In genomic region chr19:4879324-4879703, GRCm38 (mm10) we compare ENCODE assay signal across 11 mouse cellular contexts. TPM values are rescaled to one million over a fixed set of nuclear protein-coding genes. Genes with fewer than 3 reads are reported as not detected.
DNase-seq lines count a peak whose midpoint lies in the region; ATAC-seq and TF ChIP-seq lines count a peak whose summit lies in the region.
"Had no signal": no experiment of that assay in that cellular context is flagged by ENCODE, and none has a peak within 500 bp of the region (broad histone marks: within the 10 kb centered on the region; RNA-seq: fewer than 3 reads in every experiment).

No protein-coding gene starts in this region.

- peak overlapping the region; percentile 85 for H3K4me3 ChIP-seq in layer of hippocampus, adult 2 months
- H3K4me3 ChIP-seq in embryonic facial prominence, embryonic 14.5 days (ENCODE audit: low read depth, low read length): peak overlapping the region; percentile 95
- H3K4me3 ChIP-seq in limb, embryonic 11.5 days (ENCODE audit: low read depth, low read length): peak overlapping the region; percentile 80
- H3K4me3 ChIP-seq in neural tube, embryonic 15.5 days (replicated peaks): peak overlapping the region; percentile 98
- no peak overlapping the region for H3K4me3 ChIP-seq in thymus, adult 2 months (ENCODE audit: control insufficient read depth, insufficient read depth, low read length)

- H3K4me2 ChIP-seq in embryonic facial prominence, embryonic 14.5 days (ENCODE audit: low read depth, low read length): peak overlapping the region; percentile 83
- H3K4me2 ChIP-seq in limb, embryonic 11.5 days (ENCODE audit: low read depth, severe bottlenecking): peak overlapping the region; percentile 81
- peak overlapping the region; percentile 93 for H3K4me2 ChIP-seq in neural tube, embryonic 15.5 days

- H3K4me1 ChIP-seq in embryonic facial prominence, embryonic 14.5 days (ENCODE audit: control insufficient read depth, insufficient read depth, low read length): peaks cover 12% of the 10 kb centered on the region; the same call in 1 of the 2 replicates
- no peaks in the 10 kb centered on the region for H3K4me1 ChIP-seq in limb, embryonic 11.5 days (ENCODE audit: control insufficient read depth, insufficient read depth, low read length)
- H3K4me1 ChIP-seq in neural tube, embryonic 15.5 days: peaks cover 23% of the 10 kb centered on the region
- peaks cover 11% of the 10 kb centered on the region for H3K4me1 ChIP-seq in thymus, adult 2 months (replicated peaks; ENCODE audit: control insufficient read depth, insufficient read depth, low read length)

- DNase-seq in layer of hippocampus, adult 2 months (ENCODE audit: low spot score in 2 of 2): no peak
- DNase-seq in layer of hippocampus, postnatal 25 days (ENCODE audit: extremely low spot score in 1 of 2, low spot score in 1 of 2): no peak
- DNase-seq in embryonic facial prominence, embryonic 14.5 days (ENCODE audit: low spot score): no peak
- DNase-seq in limb, embryonic 11.5 days (ENCODE audit: low spot score): no peak
- no peak for DNase-seq in right cerebral cortex, postnatal 10 days (ENCODE audit: low spot score in 2 of 2)
- DNase-seq in thymus, adult 2 months: no peak
- DNase-seq in cerebellum, adult 9-10 months: no peak
- DNase-seq: kidney, postnatal 25 days; right cerebral cortex, postnatal 4 days had no signal

- no peaks in the 10 kb centered on the region for H3K9me3 ChIP-seq in embryonic facial prominence, embryonic 14.5 days (ENCODE audit: control insufficient read depth, low read length)
- H3K9me3 ChIP-seq in limb, embryonic 11.5 days (ENCODE audit: control insufficient read depth, low read length): no peaks in the 10 kb centered on the region
- no peaks in the 10 kb centered on the region for H3K9me3 ChIP-seq in neural tube, embryonic 15.5 days (replicated peaks)

- no peak for ATAC-seq in embryonic facial prominence, embryonic 14.5 days (ENCODE audit: low read depth)
- no peak for ATAC-seq in limb, embryonic 11.5 days (ENCODE audit: insufficient number of reproducible peaks, low FRiP score, low TSS enrichment, low read depth)
- no peak for ATAC-seq in neural tube, embryonic 15.5 days (ENCODE audit: low FRiP score)

- H3K9ac ChIP-seq in embryonic facial prominence, embryonic 14.5 days (ENCODE audit: low read depth, low read length): peak overlapping the region; percentile 88
- H3K9ac ChIP-seq in limb, embryonic 11.5 days (ENCODE audit: low read length): no peak overlapping the region
- H3K9ac ChIP-seq in neural tube, embryonic 15.5 days (replicated peaks): peak overlapping the region; percentile 91

- no peak for TF ChIP-seq POLR2A in thymus, adult 2 months (IDR thresholded peaks at IDR 0.05; ENCODE audit: control insufficient read depth, extremely low read depth, insufficient read depth, low read length, poor library complexity)

- H3K27ac ChIP-seq in layer of hippocampus, adult 2 months: peak overlapping the region; percentile 92; the same call in 1 of the 2 replicates
- H3K27ac ChIP-seq in embryonic facial prominence, embryonic 14.5 days (replicated peaks; ENCODE audit: low read depth, low read length): no peak overlapping the region
- H3K27ac ChIP-seq in limb, embryonic 11.5 days (replicated peaks; ENCODE audit: low read depth, low read length): no peak overlapping the region
- H3K27ac ChIP-seq in neural tube, embryonic 15.5 days (replicated peaks): peak overlapping the region; percentile 84; the same call in 1 of the 2 replicates
- H3K27ac ChIP-seq in thymus, adult 2 months (ENCODE audit: control insufficient read depth, insufficient read depth, low read length): no peak overlapping the region

- TF ChIP-seq CTCF in layer of hippocampus, adult 2 months (conservative IDR thresholded peaks at IDR 0.05): no peak
- no peak for TF ChIP-seq CTCF in thymus, adult 2 months (IDR thresholded peaks at IDR 0.05; ENCODE audit: borderline replicate concordance, control insufficient read depth, extremely low read depth, insufficient read depth, low read length, poor library complexity)

- H3K27me3 ChIP-seq in embryonic facial prominence, embryonic 14.5 days (replicated peaks; ENCODE audit: control insufficient read depth, insufficient read depth, low read length): no peaks in the 10 kb centered on the region
- no peaks in the 10 kb centered on the region for H3K27me3 ChIP-seq in limb, embryonic 11.5 days (ENCODE audit: control insufficient read depth, insufficient read depth, low read length)
- no peaks in the 10 kb centered on the region for H3K27me3 ChIP-seq in neural tube, embryonic 15.5 days (replicated peaks)
- no peaks in the 10 kb centered on the region; the same call in 1 of the 2 replicates for H3K27me3 ChIP-seq in thymus, adult 2 months (ENCODE audit: control insufficient read depth, insufficient read depth, low read length)

- no peaks in the 10 kb centered on the region for H3K36me3 ChIP-seq in embryonic facial prominence, embryonic 14.5 days (ENCODE audit: control insufficient read depth, insufficient read depth, low read length)
- H3K36me3 ChIP-seq in limb, embryonic 11.5 days (ENCODE audit: control insufficient read depth, insufficient read depth, low read length): no peaks in the 10 kb centered on the region
- H3K36me3 ChIP-seq in neural tube, embryonic 15.5 days: no peaks in the 10 kb centered on the region
- H3K36me3 ChIP-seq in thymus, adult 2 months (ENCODE audit: control insufficient read depth, insufficient read depth, low read length): no peaks in the 10 kb centered on the region

- WGBS in embryonic facial prominence, embryonic 14.5 days: 47% methylated on average over 10 of the region's 10 CpGs
- WGBS in limb, embryonic 11.5 days: 57% methylated on average over 10 of the region's 10 CpGs
- WGBS in neural tube, embryonic 15.5 days: 68% methylated on average over 10 of the region's 10 CpGs
- 75% methylated on average over 10 of the region's 10 CpGs for WGBS in thymus, adult 2 months

RNA-seq across cellular contexts. Expression of gene Zdhhc24, which starts 0.8 kb away (rescaled TPM):
- 10 to 100 TPM; 26.3 to 27.3 TPM for total RNA-seq in layer of hippocampus, adult 2 months (2021)
- total RNA-seq in layer of hippocampus, postnatal 25 days (2021): 10 to 100 TPM; 24.9 to 25.5 TPM
- 8.6 and 11.6 TPM in 2 replicates for polyA plus RNA-seq in embryonic facial prominence, embryonic 14.5 days (2014; fragmentation: Nextera tagmentation; extraction: Ambion mirVana)
- polyA plus RNA-seq in limb, embryonic 11.5 days (2014; fragmentation: Nextera tagmentation; extraction: Ambion mirVana): 6.4 and 6.5 TPM in 2 replicates
- 19.7 and 20.5 TPM in 2 replicates for polyA plus RNA-seq in neural tube, embryonic 15.5 days (2015; fragmentation: Nextera tagmentation; extraction: Ambion mirVana)
- 53.0 and 53.5 TPM in 2 replicates for polyA plus RNA-seq in thymus, adult 2 months (2012; rRNA removed)

RNA-seq across cellular contexts. Expression of gene Actn3, which starts 1.6 kb away (rescaled TPM):
- total RNA-seq in layer of hippocampus, adult 2 months (2021): 1 to 10 TPM in 1 of 2 experiments, under 1 TPM in 1; 0.82 to 1.5 TPM
- under 1 TPM; 0.84 to 0.89 TPM for total RNA-seq in layer of hippocampus, postnatal 25 days (2021)
- polyA plus RNA-seq in embryonic facial prominence, embryonic 14.5 days (2014; fragmentation: Nextera tagmentation; extraction: Ambion mirVana): 21.4 TPM in 2 replicates
- polyA plus RNA-seq in limb, embryonic 11.5 days (2014; fragmentation: Nextera tagmentation; extraction: Ambion mirVana): 5.1 and 5.2 TPM in 2 replicates
- 2.9 and 11.3 TPM in 2 replicates for polyA plus RNA-seq in neural tube, embryonic 15.5 days (2015; fragmentation: Nextera tagmentation; extraction: Ambion mirVana)
- 8.4 and 11.8 TPM in 2 replicates for polyA plus RNA-seq in thymus, adult 2 months (2012; rRNA removed)

RNA-seq across cellular contexts. Expression of gene Ctsf, which starts 24.4 kb away (rescaled TPM):
- total RNA-seq in layer of hippocampus, adult 2 months (2021): 100 to 1,000 TPM; 108 to 114 TPM
- total RNA-seq in layer of hippocampus, postnatal 25 days (2021): 100 to 1,000 TPM; 113 to 118 TPM
- 44.1 and 50.4 TPM in 2 replicates for polyA plus RNA-seq in embryonic facial prominence, embryonic 14.5 days (2014; fragmentation: Nextera tagmentation; extraction: Ambion mirVana)
- polyA plus RNA-seq in limb, embryonic 11.5 days (2014; fragmentation: Nextera tagmentation; extraction: Ambion mirVana): 17.7 and 20.2 TPM in 2 replicates
- polyA plus RNA-seq in neural tube, embryonic 15.5 days (2015; fragmentation: Nextera tagmentation; extraction: Ambion mirVana): 74.5 and 86.5 TPM in 2 replicates
- 27.0 and 31.9 TPM in 2 replicates for polyA plus RNA-seq in thymus, adult 2 months (2012; rRNA removed)

RNA-seq across cellular contexts. Expression of gene Bbs1, which starts 27.1 kb away (rescaled TPM):
- 10 to 100 TPM; 35.9 to 46.3 TPM for total RNA-seq in layer of hippocampus, adult 2 months (2021)
- 10 to 100 TPM; 37.4 to 41.9 TPM for total RNA-seq in layer of hippocampus, postnatal 25 days (2021)
- polyA plus RNA-seq in embryonic facial prominence, embryonic 14.5 days (2014; fragmentation: Nextera tagmentation; extraction: Ambion mirVana): 4.2 and 5.6 TPM in 2 replicates
- polyA plus RNA-seq in limb, embryonic 11.5 days (2014; fragmentation: Nextera tagmentation; extraction: Ambion mirVana): 4.3 and 4.9 TPM in 2 replicates
- 5.8 and 8.4 TPM in 2 replicates for polyA plus RNA-seq in neural tube, embryonic 15.5 days (2015; fragmentation: Nextera tagmentation; extraction: Ambion mirVana)
- 2.8 and 4.7 TPM in 2 replicates for polyA plus RNA-seq in thymus, adult 2 months (2012; rRNA removed)

RNA-seq across cellular contexts. Expression of gene Ccdc87, which starts 40.1 kb away (rescaled TPM):
- 1 to 10 TPM; 1.7 to 2.2 TPM for total RNA-seq in layer of hippocampus, adult 2 months (2021)
- 1 to 10 TPM; 1.8 to 2.2 TPM for total RNA-seq in layer of hippocampus, postnatal 25 days (2021)
- 0.54 and 0.64 TPM in 2 replicates for polyA plus RNA-seq in embryonic facial prominence, embryonic 14.5 days (2014; fragmentation: Nextera tagmentation; extraction: Ambion mirVana)
- not detected in 2 replicates for polyA plus RNA-seq in limb, embryonic 11.5 days (2014; fragmentation: Nextera tagmentation; extraction: Ambion mirVana)
- polyA plus RNA-seq in neural tube, embryonic 15.5 days (2015; fragmentation: Nextera tagmentation; extraction: Ambion mirVana): 0.37 and 0.52 TPM in 2 replicates
- 0.19 and 0.24 TPM in 2 replicates for polyA plus RNA-seq in thymus, adult 2 months (2012; rRNA removed)
- total RNA-seq: common myeloid progenitor, adult 5-6 weeks had no signal

Comparison
In these comparisons a context has a peak if more than half of its experiments do, and no peak if none do; other contexts are left out.
1. H3K27ac ChIP-seq: peak in layer of hippocampus, adult 2 months (single experiment) and neural tube, embryonic 15.5 days (single experiment); none in embryonic facial prominence, embryonic 14.5 days (single experiment), limb, embryonic 11.5 days (single experiment) and thymus, adult 2 months (single experiment).
2. Peak in every context shown above with its lines, with median percentiles within 50 percentile points of each other: H3K4me2 ChIP-seq.